1 mouse cellular context compared by ENCODE assay signal in the genomic region with DNA sequence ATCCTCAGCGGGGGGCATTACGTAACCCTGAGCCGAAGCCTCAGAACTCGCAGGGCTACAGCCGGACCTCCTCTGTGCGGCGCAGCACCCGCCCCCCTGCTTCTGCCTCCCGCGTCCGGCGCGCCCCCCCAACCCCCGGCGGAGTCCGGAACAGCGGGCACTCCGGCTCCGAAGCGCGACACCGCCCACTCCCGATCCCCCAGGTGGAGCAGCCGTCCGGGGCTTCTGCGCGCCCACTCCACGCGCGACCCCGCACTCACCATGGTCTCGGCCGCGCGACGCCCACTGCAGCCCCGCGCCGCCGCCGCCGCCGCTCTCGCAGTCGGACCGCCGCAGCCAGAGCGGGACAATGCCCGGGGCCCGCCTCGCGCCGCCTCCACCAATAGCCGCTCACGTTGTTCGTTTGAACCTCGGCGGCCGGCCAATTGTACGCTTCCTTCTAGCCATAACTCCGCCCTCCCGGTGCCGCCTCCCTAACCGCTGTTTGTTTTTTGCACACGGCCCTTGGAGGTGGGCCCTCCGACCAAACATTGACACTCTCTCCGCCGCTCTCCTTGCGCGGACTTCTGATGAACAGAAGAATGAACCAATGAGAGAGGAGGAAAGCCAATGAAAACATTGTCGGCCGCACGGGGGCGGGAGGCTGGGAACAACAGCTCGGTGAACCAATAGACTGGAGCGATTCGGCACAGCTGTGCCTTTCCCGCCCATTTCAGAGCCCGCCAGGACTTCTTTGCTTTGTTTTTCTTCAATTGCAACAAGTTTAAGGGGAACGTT.
TF ChIP-seq lines count a peak whose summit lies in the region.

Gene H2afv, minus strand, starts transcription at position 367 of the 777 bp plus-strand sequence.

TF ChIP-seq in myocyte, 11 proteins besides CTCF, POLR2A, EP300 and RAD21 (continued from another document):
- no peak for TF ChIP-seq TCF3 (IDR thresholded peaks at IDR 0.05; ENCODE audit: insufficient read length, low read depth)
- TF ChIP-seq USF1 (IDR thresholded peaks at IDR 0.05; ENCODE audit: low read depth), result no peak
- peak in 1 of 3 experiments; percentile 63 for TF ChIP-seq MYOG (IDR thresholded peaks at IDR 0.05; ENCODE audit: control insufficient read depth in 1 of 3, insufficient read depth in 1 of 3, insufficient read length in 2 of 3, low read depth in 2 of 3)
- TF ChIP-seq REST (IDR thresholded peaks at IDR 0.05; ENCODE audit: insufficient read depth, insufficient read length), result no peak
